Mouse (Mus musculus): ENCODE measurements around the gene Nyap1.

GRCm38 (mm10) chr5:137753111-137753832, 11.9 kb upstream of the Nyap1 start:
- TF ChIP-seq CTCF (IDR thresholded peaks at IDR 0.05; ENCODE audit: insufficient read depth, low read depth, low read length) (no peak), POLR2A (IDR thresholded peaks at IDR 0.05; ENCODE audit: insufficient read depth, low read depth, low read length) (no peak)

Data from olfactory bulb, adult 2 months (tissue).